Mouse (Mus musculus): Measurements from ENCODE around the gene Rmdn2.

DNA sequence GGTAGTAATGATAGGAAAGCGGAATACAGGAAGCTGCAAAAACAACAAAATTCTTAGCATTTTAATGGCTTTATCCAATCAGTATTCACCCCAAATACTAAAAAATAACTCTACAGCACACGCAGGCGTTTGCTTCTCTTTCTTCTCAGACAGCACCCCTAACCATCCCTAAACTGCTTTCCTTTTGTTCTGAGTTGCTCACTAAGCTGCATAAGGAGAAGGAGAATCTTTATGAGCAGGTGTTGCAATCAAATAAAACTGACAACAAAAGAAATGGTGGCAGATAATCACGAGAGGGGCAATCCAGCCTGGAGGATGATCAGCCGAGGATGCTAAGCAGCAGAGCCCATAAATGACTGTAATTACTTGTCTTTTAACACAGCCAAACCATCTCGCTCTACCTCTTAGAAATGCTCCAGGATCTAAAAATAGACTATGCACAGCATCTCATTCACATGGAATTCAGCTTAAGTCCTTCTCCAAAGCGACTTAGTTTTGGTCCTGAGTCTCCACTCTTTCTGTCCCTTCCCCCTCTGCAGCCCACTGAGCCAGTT is 48.5 kb upstream of the Rmdn2 start:
- no peak for TF ChIP-seq CTCF (IDR thresholded peaks at IDR 0.05; ENCODE audit: low read depth, low read length)
- TF ChIP-seq POLR2A (IDR thresholded peaks at IDR 0.05; ENCODE audit: borderline replicate concordance, low read depth, low read length), result no peak

Measured in bone marrow macrophage, adult 2 months (primary cell).